Mouse (Mus musculus) stomach, embryonic 14.5 days (tissue): ENCODE data around the gene Nab1. TPM values are rescaled to one million over a fixed set of nuclear protein-coding genes. Genes with fewer than 3 reads are reported as not detected.

ENCODE experiments used
- ATAC-seq: fragments of 200-750 bp; cut with Nextera tagmentation; 2 replicates; pipeline ENCODE4 v1.8.0; 2017; ENCODE audit warnings: low read depth, moderate TSS enrichment; ENCODE audit not compliant: insufficient number of reproducible peaks, insufficient read depth, low FRiP score
- H3K27ac ChIP-seq: fragments of 300-500 bp; sonication (generic); 2 replicates; pipeline ENCODE4 v1.5.1; 2014; ENCODE audit warnings: mild to moderate bottlenecking, low read length, moderate library complexity, mixed read lengths
- H3K27me3 ChIP-seq: fragments of 300-500 bp; sonication (generic); 2 replicates; pipeline ENCODE4 v1.6.1; 2014; ENCODE audit warnings: low read length, control low read depth, mixed read lengths; ENCODE audit not compliant: control insufficient read depth, insufficient read depth
- H3K36me3 ChIP-seq: fragments of 300-500 bp; sonication (generic); 2 replicates; pipeline ENCODE4 v1.6.1; 2014; ENCODE audit warnings: mild to moderate bottlenecking, control low read depth, low read length, moderate library complexity, mixed read lengths; ENCODE audit not compliant: control insufficient read depth, insufficient read depth
- H3K4me1 ChIP-seq: fragments of 300-500 bp; sonication (generic); 2 replicates; pipeline ENCODE4 v1.6.1; 2014; ENCODE audit warnings: low read length, control low read depth, mixed read lengths; ENCODE audit not compliant: control insufficient read depth, insufficient read depth
- H3K4me2 ChIP-seq: fragments of 300-500 bp; sonication (generic); replicated peaks from 2 replicates; pipeline ENCODE4 v1.6.1; 2014; ENCODE audit warnings: low read depth, low read length, control low read depth
- H3K4me3 ChIP-seq: fragments of 300-500 bp; sonication (generic); 2 replicates; pipeline ENCODE4 v1.5.1; 2014; ENCODE audit warnings: low read depth, low read length, control low read depth
- H3K9ac ChIP-seq: fragments of 300-500 bp; sonication (generic); replicated peaks from 2 replicates; pipeline ENCODE4 v1.6.1; 2014; ENCODE audit warnings: low read depth, mild to moderate bottlenecking, control low read depth, low read length, moderate library complexity, mixed read lengths
- H3K9me3 ChIP-seq: fragments of 300-500 bp; sonication (generic); 2 replicates; pipeline ENCODE4 v1.6.1; 2016; ENCODE audit warnings: low read depth, low read length, control low read depth; ENCODE audit not compliant: control insufficient read depth
- WGBS: fragments of 180-500 bp; shearing (Covaris S2); extraction: QIAGEN DNeasy Blood & Tissue Kit; methylation state at CpG from one replicate; pipeline ENCODE4 v1.1.7; 2014; 5-methylcytosine and 5-hydroxymethylcytosine counted together
- polyA plus RNA-seq: library from polyadenylated mRNA; unstranded; fragments of >200 nt; fragmentation: Nextera tagmentation; extraction: Ambion mirVana; gene quantifications from 2 replicates; pipeline ENCODE4 v1.2.1, GENCODE M21; 2014

Gene Nab1
- polyA plus RNA-seq, 1 experiment from 2014 or later = 16.0 TPM

GRCm38 (mm10) chr1:52521436-52521993, 21.0 kb upstream of the Nab1 start:
- no peak for ATAC-seq

GRCm38 (mm10) chr1:52520131-52520530, 19.7 kb upstream of the Nab1 start:
- no peaks in the 10 kb centered on the region for H3K27me3 ChIP-seq
- H3K4me3 ChIP-seq = no peak overlapping the region
- H3K4me1 ChIP-seq = no peaks in the 10 kb centered on the region
- H3K9me3 ChIP-seq = no peaks in the 10 kb centered on the region
- 85% methylated on average over 7 of the region's 7 CpGs for WGBS
- no peak overlapping the region for H3K27ac ChIP-seq
- no peak overlapping the region for H3K9ac ChIP-seq
- H3K4me2 ChIP-seq = no peak overlapping the region
- ATAC-seq = no peak
- no peaks in the 10 kb centered on the region for H3K36me3 ChIP-seq

More at GRCm38 (mm10) chr1:52521436-52521993, 21.0 kb upstream of the Nab1 start:
- Histone ChIP-seq H3K27me3 (no peaks in the 10 kb centered on the region), H3K4me1 (no peaks in the 10 kb centered on the region), H3K27ac (no peak overlapping the region), H3K9me3 (no peaks in the 10 kb centered on the region), H3K4me2 (no peak overlapping the region), H3K9ac (no peak overlapping the region), H3K4me3 (no peak overlapping the region), H3K36me3 (no peaks in the 10 kb centered on the region)
- 67% methylated on average over 8 of the region's 8 CpGs for WGBS

- Histone ChIP-seq H3K27ac (no peak overlapping the region), H3K4me1 (no peaks in the 10 kb centered on the region), H3K4me2 (no peak overlapping the region), H3K9me3 (no peaks in the 10 kb centered on the region), H3K4me3 (no peak overlapping the region), H3K27me3 (no peaks in the 10 kb centered on the region), H3K9ac (no peak overlapping the region), H3K36me3 (no peaks in the 10 kb centered on the region)
- 77% methylated on average over 3 of the region's 3 CpGs for WGBS
- ATAC-seq = no peak
These were observed 14.8 kb upstream of the Nab1 start for GRCm38 (mm10) chr1:52515249-52515648.

GRCm38 (mm10) chr1:52511788-52512425, 11.4 kb upstream of the Nab1 start:
- no peak for ATAC-seq
- H3K4me2 ChIP-seq = no peak overlapping the region
- WGBS = 82% methylated on average over 1 of the region's 1 CpGs
- H3K4me3 ChIP-seq = no peak overlapping the region
- H3K9ac ChIP-seq = no peak overlapping the region
- no peaks in the 10 kb centered on the region for H3K9me3 ChIP-seq
- no peak overlapping the region for H3K27ac ChIP-seq
- no peaks in the 10 kb centered on the region for H3K4me1 ChIP-seq
- no peaks in the 10 kb centered on the region for H3K27me3 ChIP-seq
- no peaks in the 10 kb centered on the region for H3K36me3 ChIP-seq

GRCm38 (mm10) chr1:52506211-52506610, 5.7 kb upstream of the Nab1 start:
- no peaks in the 10 kb centered on the region for H3K36me3 ChIP-seq
- H3K9me3 ChIP-seq = no peaks in the 10 kb centered on the region
- no peak overlapping the region for H3K27ac ChIP-seq
- H3K27me3 ChIP-seq = no peaks in the 10 kb centered on the region
- no peak overlapping the region for H3K9ac ChIP-seq
- H3K4me2 ChIP-seq = no peak overlapping the region
- no peak overlapping the region for H3K4me3 ChIP-seq
- no peak for ATAC-seq
- no peaks in the 10 kb centered on the region for H3K4me1 ChIP-seq
- WGBS = 63% methylated on average over 1 of the region's 1 CpGs

- H3K9ac ChIP-seq = no peak overlapping the region
- H3K9me3 ChIP-seq = no peaks in the 10 kb centered on the region
- H3K27ac ChIP-seq = no peak overlapping the region
- no peak for ATAC-seq
- H3K4me1 ChIP-seq = no peaks in the 10 kb centered on the region
- no peaks in the 10 kb centered on the region for H3K36me3 ChIP-seq
- no peaks in the 10 kb centered on the region for H3K27me3 ChIP-seq
- H3K4me2 ChIP-seq = no peak overlapping the region
- H3K4me3 ChIP-seq = no peak overlapping the region
- 64% methylated on average over 4 of the region's 4 CpGs for WGBS
These were observed 1.8 kb upstream of the Nab1 start for GRCm38 (mm10) chr1:52502296-52502695.

- Histone ChIP-seq H3K9ac (no peak overlapping the region), H3K4me3 (no peak overlapping the region), H3K9me3 (no peaks in the 10 kb centered on the region), H3K4me1 (no peaks in the 10 kb centered on the region), H3K4me2 (0 out of 2 replicates have a peak overlapping the region, but pooled peaks have one; percentile 2), H3K36me3 (no peaks in the 10 kb centered on the region), H3K27me3 (no peaks in the 10 kb centered on the region), H3K27ac (no peak overlapping the region)
- WGBS = 19% methylated on average over 10 of the region's 10 CpGs
- no peak for ATAC-seq
These were observed 1.2 kb upstream of the Nab1 start for GRCm38 (mm10) chr1:52501688-52502133.

- Histone ChIP-seq H3K9me3 (no peaks in the 10 kb centered on the region), H3K36me3 (no peaks in the 10 kb centered on the region), H3K4me1 (no peaks in the 10 kb centered on the region), H3K4me2 (peak overlapping the region; percentile 83; the same call in 1 of the 2 replicates), H3K27me3 (no peaks in the 10 kb centered on the region), H3K4me3 (peak overlapping the region; percentile 73; the same call in 1 of the 2 replicates), H3K27ac (no peak overlapping the region), H3K9ac (no peak overlapping the region; the same call in 1 of the 2 replicates)
- no peak for ATAC-seq
- 44% methylated on average over 1 of the region's 1 CpGs for WGBS
These were observed 611 bp upstream of the Nab1 start for GRCm38 (mm10) chr1:52501090-52501489.
